Mouse (Mus musculus) neural tube, embryonic 14.5 days (tissue): ENCODE results near the gene Faap20. TPM values are rescaled to one million over a fixed set of nuclear protein-coding genes. Genes with fewer than 3 reads are reported as not detected.

Experiments
- ATAC-seq: fragments of 200-750 bp; cut with Nextera tagmentation; 2 replicates; pipeline ENCODE4 v1.8.0; 2017; ENCODE audit warnings: low read depth, mild to moderate bottlenecking, moderate TSS enrichment, moderate library complexity
- H3K27ac ChIP-seq: fragments of 300-500 bp; sonication (generic); 2 replicates; pipeline ENCODE4 v1.5.1; 2014; ENCODE audit warnings: low read depth, mild to moderate bottlenecking, control low read depth, low read length, moderate library complexity, mixed read lengths
- H3K27me3 ChIP-seq: fragments of 300-500 bp; sonication (generic); 2 replicates; pipeline ENCODE4 v1.6.1; 2014; ENCODE audit warnings: low read length; ENCODE audit not compliant: control insufficient read depth, insufficient read depth
- H3K36me3 ChIP-seq: fragments of 300-500 bp; sonication (generic); 2 replicates; pipeline ENCODE4 v1.6.1; 2014; ENCODE audit warnings: low read length, mixed read lengths; ENCODE audit not compliant: control insufficient read depth, insufficient read depth
- H3K4me1 ChIP-seq: fragments of 300-500 bp; sonication (generic); 2 replicates; pipeline ENCODE4 v1.6.1; 2014; ENCODE audit warnings: low read length; ENCODE audit not compliant: control insufficient read depth, insufficient read depth
- H3K4me2 ChIP-seq: fragments of 300-500 bp; sonication (generic); 2 replicates; pipeline ENCODE4 v1.6.1; 2014; ENCODE audit warnings: mild to moderate bottlenecking, low read depth, low read length, control low read depth
- H3K4me3 ChIP-seq: fragments of 300-500 bp; sonication (generic); 2 replicates; pipeline ENCODE4 v1.5.1; 2014; ENCODE audit warnings: low read depth, low read length, control low read depth, mixed read lengths
- H3K9ac ChIP-seq: fragments of 300-500 bp; sonication (generic); replicated peaks from 2 replicates; pipeline ENCODE4 v1.6.1; 2014; ENCODE audit warnings: low read depth, mild to moderate bottlenecking, control low read depth, low read length, mixed read lengths
- H3K9me3 ChIP-seq: fragments of 300-500 bp; sonication (generic); 2 replicates; pipeline ENCODE4 v1.6.1; 2016; ENCODE audit warnings: low read length; ENCODE audit not compliant: control insufficient read depth
- WGBS: fragments of 180-500 bp; shearing (Covaris S2); extraction: QIAGEN DNeasy Blood & Tissue Kit; methylation state at CpG from one replicate; pipeline ENCODE4 v1.1.7; 2014; 5-methylcytosine and 5-hydroxymethylcytosine counted together
- polyA plus RNA-seq: library from polyadenylated mRNA; unstranded; fragments of >200 nt; fragmentation: Nextera tagmentation; extraction: Ambion mirVana; gene quantifications from 2 replicates; pipeline ENCODE4 v1.2.1, GENCODE M21; 2014

The Faap20 gene
- polyA plus RNA-seq, 1 experiment from 2014 or later = 71.5 TPM

DNA sequence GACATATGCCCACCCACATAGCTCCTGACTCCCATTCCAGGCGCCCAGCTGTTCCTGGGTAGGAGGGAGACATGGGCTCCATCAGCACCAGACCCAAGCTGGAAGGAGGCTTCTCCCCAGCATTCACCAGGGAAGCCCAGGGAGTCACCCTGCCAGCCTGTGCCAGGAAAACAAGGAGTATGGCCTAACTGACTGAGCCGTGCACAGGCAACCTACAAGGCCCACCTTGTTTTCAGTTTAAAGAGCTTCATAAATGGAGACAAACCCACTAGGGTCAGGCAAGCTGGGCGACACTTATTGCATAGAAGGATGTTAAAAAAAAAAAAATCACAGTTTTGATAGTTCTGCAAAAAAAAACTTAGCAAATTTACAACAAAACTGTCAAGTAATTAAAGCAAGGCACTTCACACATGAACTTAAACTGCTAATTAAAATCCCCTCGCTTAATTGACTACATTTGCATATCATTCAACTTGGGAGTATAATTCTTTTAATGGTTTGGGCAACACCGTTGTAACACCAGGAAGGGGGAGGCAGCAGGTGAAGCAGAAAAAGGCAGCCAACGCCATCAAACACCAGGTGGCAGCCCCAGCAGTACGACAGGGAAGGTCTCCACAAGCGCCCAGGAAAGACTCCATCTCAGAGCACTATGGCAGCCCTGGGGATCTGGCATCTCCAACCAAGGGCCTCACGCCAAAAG is 36.4 kb upstream of the Faap20 start:
- Histone ChIP-seq H3K4me1 (peaks cover 56% of the 10 kb centered on the region), H3K27ac (peak overlapping the region; percentile 23; the same call in 1 of the 2 replicates), H3K9me3 (no peaks in the 10 kb centered on the region), H3K27me3 (no peaks in the 10 kb centered on the region), H3K36me3 (no peaks in the 10 kb centered on the region), H3K4me3 (no peak overlapping the region), H3K4me2 (0 out of 2 replicates have a peak overlapping the region, but pooled peaks have one; percentile 17), H3K9ac (no peak overlapping the region)
- peak; percentile 22; the same call in 1 of the 2 replicates for ATAC-seq
- WGBS = 42% methylated on average over 9 of the region's 9 CpGs

DNA sequence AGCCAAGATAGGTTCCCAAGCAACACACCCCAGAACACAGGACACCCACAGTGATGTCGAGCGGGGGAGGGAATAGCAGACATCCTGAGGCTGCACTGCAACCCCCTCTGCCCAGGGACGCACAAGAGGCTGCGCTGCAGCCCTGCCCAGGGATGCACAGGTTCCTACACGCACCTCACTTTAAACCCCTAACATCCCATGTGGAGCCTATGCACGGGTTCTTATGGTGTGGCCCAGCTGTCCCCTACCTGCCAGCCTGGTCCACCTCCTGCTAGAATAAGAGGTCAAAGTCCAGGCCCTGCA is 35.9 kb upstream of the Faap20 start:
- 0 out of 2 replicates have a peak overlapping the region, but pooled peaks have one; percentile 17 for H3K4me2 ChIP-seq
- no peak overlapping the region for H3K9ac ChIP-seq
- H3K27me3 ChIP-seq = no peaks in the 10 kb centered on the region
- H3K4me3 ChIP-seq = no peak overlapping the region
- no peaks in the 10 kb centered on the region for H3K9me3 ChIP-seq
- peaks cover 58% of the 10 kb centered on the region for H3K4me1 ChIP-seq
- peak overlapping the region; percentile 23; the same call in 1 of the 2 replicates for H3K27ac ChIP-seq
- H3K36me3 ChIP-seq = no peaks in the 10 kb centered on the region
- ATAC-seq = 0 out of 2 replicates have a peak, but pooled peaks have one; percentile 13
- WGBS = 52% methylated on average over 6 of the region's 6 CpGs

DNA sequence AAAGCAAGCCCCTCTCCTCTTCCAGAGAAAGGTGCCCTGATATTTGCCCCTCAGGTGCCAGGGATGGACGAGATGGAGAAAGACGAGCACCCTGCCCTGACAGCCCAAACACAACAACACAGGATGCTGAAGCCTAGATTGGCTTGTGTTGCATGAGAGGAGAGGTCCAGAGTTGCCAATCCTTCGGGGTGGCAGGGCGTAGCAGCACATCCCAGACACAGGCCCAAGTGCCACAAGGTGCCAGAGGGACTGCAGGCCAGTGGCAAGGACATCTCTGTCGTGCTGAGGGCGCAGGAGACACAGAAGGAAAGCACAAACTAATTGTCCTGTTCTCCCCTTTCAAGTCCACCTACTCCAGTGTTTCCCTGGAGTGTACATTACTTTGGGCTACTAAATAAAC is 35.4 kb upstream of the Faap20 start:
- peak overlapping the region; percentile 23; the same call in 1 of the 2 replicates for H3K27ac ChIP-seq
- 64% methylated on average over 6 of the region's 6 CpGs for WGBS
- H3K4me3 ChIP-seq = no peak overlapping the region
- 0 out of 2 replicates have a peak overlapping the region, but pooled peaks have one; percentile 17 for H3K4me2 ChIP-seq
- H3K27me3 ChIP-seq = no peaks in the 10 kb centered on the region
- H3K36me3 ChIP-seq = no peaks in the 10 kb centered on the region
- peaks cover 62% of the 10 kb centered on the region for H3K4me1 ChIP-seq
- H3K9ac ChIP-seq = no peak overlapping the region
- no peaks in the 10 kb centered on the region for H3K9me3 ChIP-seq
- no peak for ATAC-seq

DNA sequence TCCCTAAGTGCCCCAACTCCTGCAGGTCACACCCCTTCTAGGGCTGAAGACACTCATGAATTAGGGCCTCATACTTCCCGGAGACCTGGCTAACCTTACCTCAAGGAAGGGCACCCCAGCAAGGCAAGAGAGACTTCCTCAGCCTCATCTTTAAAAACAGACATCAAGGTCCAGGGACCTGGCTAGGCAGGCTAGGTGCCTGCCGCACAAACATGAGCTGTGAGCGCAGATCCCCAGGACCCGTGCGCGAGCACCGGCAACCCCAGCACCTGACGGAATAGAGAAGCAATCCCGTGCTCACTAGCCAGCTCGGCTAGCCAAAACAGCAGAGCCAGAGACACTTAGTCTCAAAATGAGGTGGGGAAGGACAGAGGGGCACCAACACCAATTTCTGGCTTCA is 34.8 kb upstream of the Faap20 start:
- Histone ChIP-seq H3K27ac (no peak overlapping the region), H3K36me3 (no peaks in the 10 kb centered on the region), H3K4me2 (peak overlapping the region; percentile 12; the same call in 1 of the 2 replicates), H3K27me3 (no peaks in the 10 kb centered on the region), H3K9ac (no peak overlapping the region), H3K4me1 (peaks cover 68% of the 10 kb centered on the region), H3K4me3 (no peak overlapping the region), H3K9me3 (no peaks in the 10 kb centered on the region)
- ATAC-seq = no peak
- WGBS = 72% methylated on average over 10 of the region's 10 CpGs

DNA sequence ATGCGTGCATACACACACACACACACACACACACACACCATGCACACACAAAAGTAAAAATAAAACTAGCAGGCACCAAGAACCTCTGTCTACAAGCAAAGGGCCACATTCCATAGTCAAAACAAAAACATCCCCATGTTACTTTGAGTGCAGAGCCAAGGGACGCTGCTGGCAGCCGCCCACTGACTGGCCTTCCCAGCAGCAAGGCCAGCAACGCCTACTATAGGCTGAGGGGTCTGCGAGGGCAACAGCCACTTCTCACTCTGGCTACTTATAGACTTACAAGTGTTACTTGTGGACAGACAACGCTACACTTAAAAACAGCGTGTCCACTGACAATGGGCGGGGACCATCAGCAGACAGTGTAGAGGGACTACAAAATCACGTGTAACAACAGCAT is 34.4 kb upstream of the Faap20 start:
- peak overlapping the region; percentile 12; the same call in 1 of the 2 replicates for H3K4me2 ChIP-seq
- no peak overlapping the region for H3K9ac ChIP-seq
- H3K4me3 ChIP-seq = no peak overlapping the region
- no peaks in the 10 kb centered on the region for H3K36me3 ChIP-seq
- no peaks in the 10 kb centered on the region for H3K9me3 ChIP-seq
- H3K27me3 ChIP-seq = no peaks in the 10 kb centered on the region
- WGBS = 50% methylated on average over 9 of the region's 9 CpGs
- no peak overlapping the region for H3K27ac ChIP-seq
- peaks cover 72% of the 10 kb centered on the region for H3K4me1 ChIP-seq
- ATAC-seq = no peak

DNA sequence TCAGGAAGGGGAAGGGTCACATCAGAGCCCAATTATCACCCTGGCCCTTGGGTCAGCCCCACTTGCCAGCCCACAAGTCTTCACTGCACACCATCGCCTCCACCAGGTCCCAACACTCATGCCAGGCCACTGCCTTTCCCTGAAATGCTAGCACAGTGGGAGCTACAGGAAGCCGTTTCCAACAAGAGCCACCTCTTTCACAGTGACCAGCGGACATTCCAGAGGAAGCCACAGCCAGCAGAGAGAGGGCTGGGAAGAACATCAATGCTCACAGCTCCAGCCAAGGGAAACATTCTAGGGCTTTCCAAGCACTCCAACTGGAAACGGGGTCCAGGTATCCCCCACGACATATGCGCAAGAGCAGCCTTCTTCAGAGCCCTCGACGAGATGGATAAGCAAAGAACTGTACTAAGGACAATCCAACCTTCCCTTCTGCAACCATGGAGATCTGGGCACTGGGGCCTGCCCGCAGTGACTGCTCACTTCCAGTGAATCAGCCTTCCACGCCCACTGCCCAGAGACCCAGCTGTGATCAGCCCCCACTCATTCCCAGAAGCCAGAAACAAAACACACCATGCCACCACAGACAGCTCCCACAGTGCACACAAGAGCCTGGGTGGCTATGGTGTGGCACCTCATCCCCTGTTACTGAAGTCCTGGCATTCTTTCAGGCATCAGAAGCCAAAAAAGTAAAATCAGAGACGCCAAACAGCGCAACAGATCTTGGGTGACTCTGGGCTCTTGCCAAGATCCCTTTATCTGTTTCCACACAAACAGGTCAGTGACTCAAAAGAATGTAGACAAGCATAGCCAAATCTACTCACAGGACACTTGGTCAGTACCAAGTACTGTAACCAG is 33.6 kb upstream of the Faap20 start:
- Histone ChIP-seq H3K4me2 (0 out of 2 replicates have a peak overlapping the region, but pooled peaks have one; percentile 8), H3K9ac (no peak overlapping the region), H3K27me3 (no peaks in the 10 kb centered on the region), H3K36me3 (no peaks in the 10 kb centered on the region), H3K4me1 (peaks cover 73% of the 10 kb centered on the region), H3K4me3 (no peak overlapping the region), H3K27ac (peak overlapping the region; percentile 56), H3K9me3 (no peaks in the 10 kb centered on the region)
- ATAC-seq = no peak
- WGBS = 51% methylated on average over 12 of the region's 12 CpGs

DNA sequence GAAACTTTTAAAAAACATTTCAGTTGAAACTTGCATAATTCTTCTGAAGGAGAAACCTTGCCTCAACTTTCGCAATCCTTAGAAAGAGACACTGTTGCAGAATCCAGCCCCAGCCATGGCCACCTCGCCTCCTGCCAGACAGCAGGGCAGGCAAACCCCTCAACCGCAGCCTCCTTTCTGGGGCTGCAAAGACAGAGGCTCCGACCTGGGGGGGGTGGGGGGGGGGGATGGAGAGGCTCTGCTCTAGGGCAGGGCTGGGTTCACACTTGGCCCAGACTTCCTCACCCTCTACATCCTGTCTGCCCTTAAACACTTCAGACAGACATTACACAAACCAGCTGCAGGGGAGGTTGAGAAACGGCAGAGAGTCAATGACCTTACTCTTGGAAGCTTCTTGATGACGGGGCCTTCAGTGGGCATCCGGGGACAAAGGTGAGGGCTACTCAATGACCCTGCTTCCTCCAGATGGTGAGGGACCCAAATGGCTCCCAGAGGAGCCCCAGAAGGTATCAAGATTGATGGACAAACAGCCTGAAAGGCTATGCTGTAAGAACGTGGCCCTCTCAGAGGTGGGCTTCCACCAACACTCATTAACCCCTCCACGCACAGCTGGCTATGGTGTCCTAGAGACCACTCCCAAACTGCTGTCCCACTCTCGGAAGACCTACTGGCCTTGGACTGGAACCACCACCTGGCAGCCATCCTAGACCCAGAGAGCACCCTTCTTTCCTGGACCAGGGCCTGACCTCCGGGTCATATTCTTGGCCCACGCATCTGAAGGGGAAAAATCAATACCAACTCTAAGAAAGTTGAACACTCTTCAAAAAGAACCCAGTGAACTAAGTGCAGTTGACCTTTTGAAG is 32.1 kb upstream of the Faap20 start:
- 63% methylated on average over 12 of the region's 12 CpGs for WGBS
- Histone ChIP-seq H3K9me3 (no peaks in the 10 kb centered on the region), H3K4me2 (0 out of 2 replicates have a peak overlapping the region, but pooled peaks have one; percentile 6), H3K4me1 (peaks cover 73% of the 10 kb centered on the region), H3K27me3 (no peaks in the 10 kb centered on the region), H3K4me3 (no peak overlapping the region), H3K27ac (no peak overlapping the region; the same call in 1 of the 2 replicates), H3K36me3 (no peaks in the 10 kb centered on the region), H3K9ac (no peak overlapping the region)
- no peak for ATAC-seq

DNA sequence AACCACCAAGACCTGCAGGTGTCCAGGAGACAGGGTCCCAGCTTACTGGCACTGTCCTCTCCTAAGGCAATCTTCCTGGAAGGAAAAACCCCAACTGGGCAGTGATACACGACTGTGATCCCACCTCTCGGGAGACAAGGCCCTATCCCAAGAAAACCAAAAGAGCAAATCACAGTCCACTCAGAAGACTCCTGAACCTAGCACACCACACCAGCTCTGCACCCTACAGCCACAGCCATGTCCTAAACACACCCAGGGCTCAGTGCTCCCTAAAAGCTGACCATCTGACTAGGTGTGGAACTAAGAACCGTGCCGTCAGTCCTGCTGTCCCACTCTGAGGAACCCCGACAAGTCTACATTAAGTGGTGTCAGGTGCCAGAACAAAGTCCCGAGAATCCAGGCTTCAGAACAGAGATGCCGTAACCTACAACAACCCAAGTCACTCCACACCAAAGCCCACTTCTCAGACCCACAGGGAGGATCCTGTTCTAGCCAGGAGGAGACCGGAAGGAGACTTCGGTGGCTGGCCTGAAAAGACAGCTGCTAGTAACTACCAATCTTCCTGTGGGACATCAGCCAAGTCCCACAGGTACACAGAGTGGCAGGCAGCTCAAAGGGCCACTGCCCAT is 31.4 kb upstream of the Faap20 start:
- Histone ChIP-seq H3K9ac (no peak overlapping the region), H3K4me2 (peak overlapping the region; percentile 78), H3K27me3 (no peaks in the 10 kb centered on the region), H3K27ac (no peak overlapping the region), H3K4me1 (peaks cover 69% of the 10 kb centered on the region), H3K4me3 (peak overlapping the region; percentile 83; the same call in 1 of the 2 replicates), H3K36me3 (no peaks in the 10 kb centered on the region), H3K9me3 (no peaks in the 10 kb centered on the region)
- 71% methylated on average over 9 of the region's 9 CpGs for WGBS
- ATAC-seq = no peak
